Mouse (Mus musculus): Measurements from ENCODE around the gene Crygn.

Gene Crygn

GRCm38 (mm10) chr5:24747533-24747932, 10.3 kb downstream of the Crygn start:
- DNase-seq (ENCODE audit: low spot score) = peak; percentile 5

- DNase-seq (ENCODE audit: low spot score) = no peak
Observed at GRCm38 (mm10) chr5:24743956-24744355, 13.9 kb downstream of the Crygn start.

- no peak for DNase-seq (ENCODE audit: low spot score)
Observed at GRCm38 (mm10) chr5:24741172-24741885, 16.5 kb downstream of the Crygn start.

GRCm38 (mm10) chr5:24739141-24739753, 18.6 kb downstream of the Crygn start:
- DNase-seq (ENCODE audit: low spot score) = no peak

GRCm38 (mm10) chr5:24738517-24738916, 19.3 kb downstream of the Crygn start:
- DNase-seq (ENCODE audit: low spot score) = no peak

GRCm38 (mm10) chr5:24737595-24737994, 20.2 kb downstream of the Crygn start:
- no peak for DNase-seq (ENCODE audit: low spot score)

- DNase-seq (ENCODE audit: low spot score) = no peak
Observed at GRCm38 (mm10) chr5:24733771-24734426, 23.9 kb downstream of the Crygn start.

GRCm38 (mm10) chr5:24733134-24733533, 24.7 kb downstream of the Crygn start:
- DNase-seq (ENCODE audit: low spot score) = no peak

GRCm38 (mm10) chr5:24730986-24731385, 26.8 kb downstream of the Crygn start:
- no peak for DNase-seq (ENCODE audit: low spot score)

- DNase-seq (ENCODE audit: low spot score) = no peak
Observed at GRCm38 (mm10) chr5:24730488-24730871, 27.3 kb downstream of the Crygn start, which contains the start of gene Wdr86. Wdr86 (minus strand) TSS chr5:24730727.

GRCm38 (mm10) chr5:24729797-24730487, 27.9 kb downstream of the Crygn start:
- DNase-seq (ENCODE audit: low spot score) = no peak

- no peak for DNase-seq (ENCODE audit: low spot score)
Observed at GRCm38 (mm10) chr5:24726901-24727836, 30.6 kb downstream of the Crygn start.

GRCm38 (mm10) chr5:24725897-24726296, 31.9 kb downstream of the Crygn start:
- no peak for DNase-seq (ENCODE audit: low spot score)

GRCm38 (mm10) chr5:24724805-24725204, 33.0 kb downstream of the Crygn start:
- DNase-seq (ENCODE audit: low spot score) = no peak

GRCm38 (mm10) chr5:24724270-24724634, 33.6 kb downstream of the Crygn start:
- DNase-seq (ENCODE audit: low spot score) = no peak

GRCm38 (mm10) chr5:24723527-24724269, 34.1 kb downstream of the Crygn start:
- no peak for DNase-seq (ENCODE audit: low spot score)

- DNase-seq (ENCODE audit: low spot score) = no peak
Observed at GRCm38 (mm10) chr5:24719852-24720251, 38.0 kb downstream of the Crygn start.

GRCm38 (mm10) chr5:24718076-24718475, 39.7 kb downstream of the Crygn start:
- DNase-seq (ENCODE audit: low spot score) = no peak

GRCm38 (mm10) chr5:24713987-24714386, 43.8 kb downstream of the Crygn start:
- DNase-seq (ENCODE audit: low spot score) = no peak

GRCm38 (mm10) chr5:24713199-24713598, 44.6 kb downstream of the Crygn start:
- DNase-seq (ENCODE audit: low spot score) = no peak

GRCm38 (mm10) chr5:24711615-24712014, 46.2 kb downstream of the Crygn start:
- DNase-seq (ENCODE audit: low spot score) = no peak
